Mouse (Mus musculus): Measurements from ENCODE around the gene Fut8. TPM values are rescaled to one million over a fixed set of nuclear protein-coding genes. Genes with fewer than 3 reads are reported as not detected.
"Not testable (repeated sequence)": the region's sequence is repeated elsewhere in the genome, so short reads cannot be mapped to it uniquely, and the experiment has no call there.

Gene Fut8
- polyA plus RNA-seq, 1 experiment from 2014 or later: 19.6 TPM

- H3K27ac ChIP-seq (ENCODE audit: low read length); H3K9ac ChIP-seq (ENCODE audit: low read length); H3K9me3 ChIP-seq (replicated peaks; ENCODE audit: control insufficient read depth, low read length); H3K36me3 ChIP-seq (ENCODE audit: control insufficient read depth, insufficient read depth); H3K4me3 ChIP-seq (ENCODE audit: low read length); H3K4me1 ChIP-seq (ENCODE audit: control insufficient read depth, insufficient read depth, low read length); H3K27me3 ChIP-seq (ENCODE audit: control insufficient read depth, insufficient read depth, low read length); ATAC-seq (replicated peaks; ENCODE audit: extremely low read depth, insufficient read depth, low FRiP score); H3K4me2 ChIP-seq (ENCODE audit: low read depth, low read length): not testable (repeated sequence)
- WGBS: 73% methylated on average over 2 of the region's 2 CpGs
Observed at GRCm38 (mm10) chr12:77291864-77292263, 53.9 kb downstream of the Fut8 start.

GRCm38 (mm10) chr12:77292375-77293258, 54.7 kb downstream of the Fut8 start:
- no peak for ATAC-seq (replicated peaks; ENCODE audit: extremely low read depth, insufficient read depth, low FRiP score)
- no peaks in the 10 kb centered on the region for H3K36me3 ChIP-seq (ENCODE audit: control insufficient read depth, insufficient read depth)
- H3K27me3 ChIP-seq (ENCODE audit: control insufficient read depth, insufficient read depth, low read length): no peaks in the 10 kb centered on the region
- no peak overlapping the region for H3K9ac ChIP-seq (ENCODE audit: low read length)
- H3K4me2 ChIP-seq (ENCODE audit: low read depth, low read length): no peak overlapping the region
- H3K4me1 ChIP-seq (ENCODE audit: control insufficient read depth, insufficient read depth, low read length): peaks cover 4% of the 10 kb centered on the region; the same call in 1 of the 2 replicates
- H3K4me3 ChIP-seq (ENCODE audit: low read length): no peak overlapping the region
- no peaks in the 10 kb centered on the region for H3K9me3 ChIP-seq (replicated peaks; ENCODE audit: control insufficient read depth, low read length)
- H3K27ac ChIP-seq (ENCODE audit: low read length): no peak overlapping the region
- WGBS: 66% methylated on average over 4 of the region's 4 CpGs

GRCm38 (mm10) chr12:77296119-77296518, 58.2 kb downstream of the Fut8 start:
- 77% methylated on average over 1 of the region's 1 CpGs for WGBS
- H3K27ac ChIP-seq (ENCODE audit: low read length): no peak overlapping the region
- H3K27me3 ChIP-seq (ENCODE audit: control insufficient read depth, insufficient read depth, low read length): no peaks in the 10 kb centered on the region
- no peak for ATAC-seq (replicated peaks; ENCODE audit: extremely low read depth, insufficient read depth, low FRiP score)
- H3K4me2 ChIP-seq (ENCODE audit: low read depth, low read length): no peak overlapping the region
- no peaks in the 10 kb centered on the region for H3K36me3 ChIP-seq (ENCODE audit: control insufficient read depth, insufficient read depth)
- H3K9ac ChIP-seq (ENCODE audit: low read length): no peak overlapping the region
- 0 out of 2 replicates have a peak, but pooled peaks cover 3% of the 10 kb centered on the region for H3K4me1 ChIP-seq (ENCODE audit: control insufficient read depth, insufficient read depth, low read length)
- no peaks in the 10 kb centered on the region for H3K9me3 ChIP-seq (replicated peaks; ENCODE audit: control insufficient read depth, low read length)
- no peak overlapping the region for H3K4me3 ChIP-seq (ENCODE audit: low read length)

GRCm38 (mm10) chr12:77297114-77297513, 59.2 kb downstream of the Fut8 start:
- WGBS: 65% methylated on average over 4 of the region's 4 CpGs
- ATAC-seq (replicated peaks; ENCODE audit: extremely low read depth, insufficient read depth, low FRiP score): no peak

GRCm38 (mm10) chr12:77297858-77298257, 59.9 kb downstream of the Fut8 start:
- Histone ChIP-seq H3K36me3 (ENCODE audit: control insufficient read depth, insufficient read depth) (no peaks in the 10 kb centered on the region), H3K9me3 (replicated peaks; ENCODE audit: control insufficient read depth, low read length) (no peaks in the 10 kb centered on the region), H3K27me3 (ENCODE audit: control insufficient read depth, insufficient read depth, low read length) (no peaks in the 10 kb centered on the region), H3K4me1 (ENCODE audit: control insufficient read depth, insufficient read depth, low read length) (0 out of 2 replicates have a peak, but pooled peaks cover 3% of the 10 kb centered on the region), H3K9ac (ENCODE audit: low read length) (no peak overlapping the region), H3K4me3 (ENCODE audit: low read length) (no peak overlapping the region), H3K4me2 (ENCODE audit: low read depth, low read length) (no peak overlapping the region), H3K27ac (ENCODE audit: low read length) (no peak overlapping the region)
- no peak for ATAC-seq (replicated peaks; ENCODE audit: extremely low read depth, insufficient read depth, low FRiP score)
- WGBS: 67% methylated on average over 2 of the region's 2 CpGs

More at GRCm38 (mm10) chr12:77297114-77297513, 59.2 kb downstream of the Fut8 start:
- Histone ChIP-seq H3K4me2 (ENCODE audit: low read depth, low read length) (no peak overlapping the region), H3K9ac (ENCODE audit: low read length) (no peak overlapping the region), H3K9me3 (replicated peaks; ENCODE audit: control insufficient read depth, low read length) (no peaks in the 10 kb centered on the region), H3K27ac (ENCODE audit: low read length) (no peak overlapping the region), H3K4me1 (ENCODE audit: control insufficient read depth, insufficient read depth, low read length) (0 out of 2 replicates have a peak, but pooled peaks cover 3% of the 10 kb centered on the region), H3K4me3 (ENCODE audit: low read length) (no peak overlapping the region), H3K27me3 (ENCODE audit: control insufficient read depth, insufficient read depth, low read length) (no peaks in the 10 kb centered on the region), H3K36me3 (ENCODE audit: control insufficient read depth, insufficient read depth) (no peaks in the 10 kb centered on the region)

GRCm38 (mm10) chr12:77302011-77302410, 64.1 kb downstream of the Fut8 start:
- Histone ChIP-seq H3K4me2 (ENCODE audit: low read depth, low read length) (no peak overlapping the region), H3K9ac (ENCODE audit: low read length) (no peak overlapping the region), H3K27ac (ENCODE audit: low read length) (no peak overlapping the region), H3K4me1 (ENCODE audit: control insufficient read depth, insufficient read depth, low read length) (peaks cover 3% of the 10 kb centered on the region; the same call in 1 of the 2 replicates), H3K36me3 (ENCODE audit: control insufficient read depth, insufficient read depth) (no peaks in the 10 kb centered on the region), H3K9me3 (replicated peaks; ENCODE audit: control insufficient read depth, low read length) (no peaks in the 10 kb centered on the region), H3K4me3 (ENCODE audit: low read length) (no peak overlapping the region), H3K27me3 (ENCODE audit: control insufficient read depth, insufficient read depth, low read length) (no peaks in the 10 kb centered on the region)
- ATAC-seq (replicated peaks; ENCODE audit: extremely low read depth, insufficient read depth, low FRiP score): no peak
- WGBS: 89% methylated on average over 1 of the region's 1 CpGs

GRCm38 (mm10) chr12:77303367-77303766, 65.4 kb downstream of the Fut8 start:
- no peak for ATAC-seq (replicated peaks; ENCODE audit: extremely low read depth, insufficient read depth, low FRiP score)
- no peaks in the 10 kb centered on the region; the same call in 1 of the 2 replicates for H3K4me1 ChIP-seq (ENCODE audit: control insufficient read depth, insufficient read depth, low read length)
- no peak overlapping the region for H3K9ac ChIP-seq (ENCODE audit: low read length)
- H3K36me3 ChIP-seq (ENCODE audit: control insufficient read depth, insufficient read depth): no peaks in the 10 kb centered on the region
- no peak overlapping the region for H3K4me2 ChIP-seq (ENCODE audit: low read depth, low read length)
- H3K9me3 ChIP-seq (replicated peaks; ENCODE audit: control insufficient read depth, low read length): no peaks in the 10 kb centered on the region
- no peak overlapping the region for H3K27ac ChIP-seq (ENCODE audit: low read length)
- H3K27me3 ChIP-seq (ENCODE audit: control insufficient read depth, insufficient read depth, low read length): no peaks in the 10 kb centered on the region
- no peak overlapping the region for H3K4me3 ChIP-seq (ENCODE audit: low read length)

GRCm38 (mm10) chr12:77305502-77305901, 67.6 kb downstream of the Fut8 start:
- WGBS: 79% methylated on average over 3 of the region's 3 CpGs
- Histone ChIP-seq H3K9me3 (replicated peaks; ENCODE audit: control insufficient read depth, low read length) (no peaks in the 10 kb centered on the region), H3K9ac (ENCODE audit: low read length) (no peak overlapping the region), H3K4me3 (ENCODE audit: low read length) (no peak overlapping the region), H3K27me3 (ENCODE audit: control insufficient read depth, insufficient read depth, low read length) (no peaks in the 10 kb centered on the region), H3K27ac (ENCODE audit: low read length) (no peak overlapping the region), H3K4me1 (ENCODE audit: control insufficient read depth, insufficient read depth, low read length) (peaks cover 3% of the 10 kb centered on the region), H3K36me3 (ENCODE audit: control insufficient read depth, insufficient read depth) (no peaks in the 10 kb centered on the region), H3K4me2 (ENCODE audit: low read depth, low read length) (no peak overlapping the region)
- ATAC-seq (replicated peaks; ENCODE audit: extremely low read depth, insufficient read depth, low FRiP score): no peak

- Histone ChIP-seq H3K4me2 (ENCODE audit: low read depth, low read length) (no peak overlapping the region), H3K4me3 (ENCODE audit: low read length) (no peak overlapping the region), H3K27ac (ENCODE audit: low read length) (no peak overlapping the region), H3K4me1 (ENCODE audit: control insufficient read depth, insufficient read depth, low read length) (peaks cover 3% of the 10 kb centered on the region), H3K36me3 (ENCODE audit: control insufficient read depth, insufficient read depth) (no peaks in the 10 kb centered on the region), H3K27me3 (ENCODE audit: control insufficient read depth, insufficient read depth, low read length) (no peaks in the 10 kb centered on the region), H3K9me3 (replicated peaks; ENCODE audit: control insufficient read depth, low read length) (no peaks in the 10 kb centered on the region), H3K9ac (ENCODE audit: low read length) (no peak overlapping the region)
- ATAC-seq (replicated peaks; ENCODE audit: extremely low read depth, insufficient read depth, low FRiP score): no peak
- 82% methylated on average over 3 of the region's 3 CpGs for WGBS
Observed at GRCm38 (mm10) chr12:77306759-77307314, 68.9 kb downstream of the Fut8 start.

Data from heart, embryonic 16.5 days (tissue).